8 mouse cellular contexts compared by ENCODE assay signal in the genomic region with DNA sequence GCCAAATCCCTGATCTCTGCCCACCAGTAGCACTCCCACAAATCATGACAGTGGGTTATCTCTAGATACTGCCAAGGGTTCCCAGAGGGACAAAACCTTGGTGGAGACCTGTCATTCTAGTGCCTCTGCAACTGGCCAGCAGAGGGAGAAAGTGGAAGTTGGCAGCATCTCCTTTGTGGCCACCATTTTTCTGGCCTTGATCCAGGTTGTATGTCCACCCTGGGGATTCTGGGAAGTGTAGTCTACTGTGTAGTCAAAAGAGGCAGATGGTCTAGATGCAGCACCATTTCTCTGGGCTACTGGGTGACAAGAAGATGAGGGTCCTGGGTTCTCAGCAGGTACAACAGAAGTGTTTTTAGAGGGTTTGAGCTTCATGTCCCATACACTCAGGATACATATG.
A peak's percentile ranks its signal among the peaks of the same experiment; 100 is the strongest.
DNase-seq lines count a peak whose midpoint lies in the region; ATAC-seq lines count a peak whose summit lies in the region.

No protein-coding gene starts in this region.

- ATAC-seq in hindbrain, embryonic 16.5 days = peak; percentile 23; the same call in 1 of the 2 replicates
- no peak for ATAC-seq in hindbrain, embryonic 13.5 days (ENCODE audit: low FRiP score)
- no peak; the same call in 1 of the 2 replicates for ATAC-seq in monocyte, adult 5-6 weeks (replicated peaks; ENCODE audit: insufficient number of reproducible peaks, low FRiP score, low TSS enrichment, poor library complexity, severe bottlenecking)

- no peak overlapping the region for H3K9ac ChIP-seq in hindbrain, embryonic 16.5 days (ENCODE audit: low read depth, low read length)
- no peak overlapping the region for H3K9ac ChIP-seq in hindbrain, embryonic 13.5 days

- no peaks in the 10 kb centered on the region for H3K36me3 ChIP-seq in hindbrain, embryonic 16.5 days (ENCODE audit: control insufficient read depth, insufficient read depth, low read length)
- H3K36me3 ChIP-seq in hindbrain, embryonic 13.5 days = no peaks in the 10 kb centered on the region

- H3K27me3 ChIP-seq in hindbrain, embryonic 16.5 days (replicated peaks; ENCODE audit: control insufficient read depth, insufficient read depth, low read length) = no peaks in the 10 kb centered on the region; the same call in 1 of the 2 replicates
- no peaks in the 10 kb centered on the region for H3K27me3 ChIP-seq in hindbrain, embryonic 13.5 days

- peaks cover 2% of the 10 kb centered on the region; the same call in 1 of the 2 replicates for H3K4me1 ChIP-seq in hindbrain, embryonic 16.5 days (ENCODE audit: control insufficient read depth, insufficient read depth, low read depth, low read length)
- H3K4me1 ChIP-seq in hindbrain, embryonic 13.5 days (replicated peaks) = peaks cover 15% of the 10 kb centered on the region

- no peak overlapping the region for H3K27ac ChIP-seq in hindbrain, embryonic 16.5 days (ENCODE audit: low read depth, low read length)
- H3K27ac ChIP-seq in hindbrain, embryonic 13.5 days = no peak overlapping the region

- H3K9me3 ChIP-seq in hindbrain, embryonic 16.5 days (ENCODE audit: control insufficient read depth, low read length) = no peaks in the 10 kb centered on the region
- H3K9me3 ChIP-seq in hindbrain, embryonic 13.5 days = no peaks in the 10 kb centered on the region

- DNase-seq in 3T3-L1 (ENCODE audit: low read depth, low spot score) (peak; percentile 46), ES-CJ7 (ENCODE audit: low read depth, low spot score) (peak; percentile 65)
- DNase-seq in cerebellum, adult 9-11 months = peak; percentile 73
- DNase-seq in lung, adult 18-20 months = peak; percentile 25 to 36
- DNase-seq in right cerebral cortex, postnatal 4 days = no peak

- H3K4me3 ChIP-seq in hindbrain, embryonic 16.5 days (ENCODE audit: low read length) = no peak overlapping the region
- no peak overlapping the region for H3K4me3 ChIP-seq in hindbrain, embryonic 13.5 days

- H3K4me2 ChIP-seq in hindbrain, embryonic 16.5 days (ENCODE audit: low read length) = no peak overlapping the region
- H3K4me2 ChIP-seq in hindbrain, embryonic 13.5 days = no peak overlapping the region
